Mouse (Mus musculus) olfactory bulb, adult 2 months (tissue): ENCODE measurements around the gene Glyctk.

Source experiments
- CTCF ChIP-seq: fragments of 200-500 bp; IDR thresholded peaks from 2 replicates; pipeline ENCODE4 v1.5.1; 2012; ENCODE audit warnings: low read depth, mild to moderate bottlenecking, low read length, moderate library complexity; ENCODE audit not compliant: insufficient read depth
- POLR2A ChIP-seq: fragments of 200-500 bp; IDR thresholded peaks from 2 replicates; pipeline ENCODE4 v1.6.1; 2012; ENCODE audit warnings: mild to moderate bottlenecking, low read depth, low read length, moderate library complexity; ENCODE audit not compliant: insufficient read depth

GRCm38 (mm10) chr9:106172527-106172926 lies 14.6 kb upstream of the Glyctk start:
- no peak for TF ChIP-seq CTCF
- TF ChIP-seq POLR2A, result no peak
